Mouse (Mus musculus) neural tube, postnatal 0 days (tissue): ENCODE results near the gene Cass4. TPM values are rescaled to one million over a fixed set of nuclear protein-coding genes. Genes with fewer than 3 reads are reported as not detected.

Experiments used
- polyA plus RNA-seq: library from polyadenylated mRNA; unstranded; fragments of >200 nt; fragmentation: Nextera tagmentation; extraction: Ambion mirVana; gene quantifications from 2 replicates; pipeline ENCODE4 v1.2.1, GENCODE M21; 2015

Cass4 gene
- 0.15 and 0.28 TPM in 2 replicates for polyA plus RNA-seq

GRCm38 (mm10) chr2:172393391-172394051 lies at the start of gene Cass4:
Gene Cass4 (plus strand): TSS chr2:172393794.

GRCm38 (mm10) chr2:172345258-172345738 lies 48.3 kb upstream of the Cass4 start, which contains the start of gene Fam210b:
Gene Fam210b (plus strand): TSS chr2:172345565.

GRCm38 (mm10) chr2:172370411-172371223 lies 23.0 kb upstream of the Cass4 start, which contains the start of the genes Aurka and Cstf1:
Gene Aurka (minus strand): TSS chr2:172370535.
Gene Cstf1 (plus strand): TSS chr2:172370681.

GRCm38 (mm10) chr2:172439843-172440639 lies 46.4 kb downstream of the Cass4 start, which contains the start of gene Rtf2:
Gene Rtf2 (plus strand): TSS chr2:172440556.

GRCm38 (mm10) chr2:172458496-172458895 lies 64.9 kb downstream of the Cass4 start, which contains the start of gene Gcnt7:
Gene Gcnt7 (minus strand): TSS chr2:172458596.

GRCm38 (mm10) chr2:172472318-172472717 lies 78.7 kb downstream of the Cass4 start, which contains the start of gene Fam209:
Gene Fam209 (plus strand): TSS chr2:172472520.

Other genes starting within 250 kb of the Cass4 start
- gene Mc3r, start 145.3 kb upstream of the Cass4 start, polyA plus RNA-seq = 0.22 and 0.27 TPM in 2 replicates
- gene Fam210b, start 48.2 kb upstream of the Cass4 start, polyA plus RNA-seq = 16.3 and 18.7 TPM in 2 replicates
- 7.6 and 8.5 TPM in 2 replicates for gene Aurka, start 23.3 kb upstream of the Cass4 start, polyA plus RNA-seq
- gene Cstf1, start 23.1 kb upstream of the Cass4 start, polyA plus RNA-seq = 22.9 and 23.4 TPM in 2 replicates
- gene Rtf2, start 46.8 kb downstream of the Cass4 start, polyA plus RNA-seq = 81.7 and 82.8 TPM in 2 replicates
- 0.66 and 0.87 TPM in 2 replicates for gene Gcnt7, start 64.8 kb downstream of the Cass4 start, polyA plus RNA-seq
- gene Fam209, start 78.7 kb downstream of the Cass4 start, polyA plus RNA-seq = 0.23 TPM in 1 of 2 replicates, not detected in the other
- gene Tfap2c, start 155.8 kb downstream of the Cass4 start, polyA plus RNA-seq = 0.13 and 0.19 TPM in 2 replicates